Mouse (Mus musculus) left cerebral cortex, postnatal 14 days (tissue): ENCODE measurements at regions not wholly inside any gene's neighbourhood (a gene's known extent, or its start where the extent isn't known, plus 50 kb on each side); places are given as distances from the start of the nearest gene placed in this dataset.

Experiments used
- DNase-seq, 2 experiments: peaks; one replicate each; pipeline ENCODE4 v3.0.0; 2021 to 2022; ENCODE audit warnings: low spot score in 2 of 2, mixed read lengths in 1 of 2
- intact Hi-C: fragments of 180-260 bp; cut with DNase I; formaldehyde crosslinking; loops from one replicate; pipeline ENCODE4 v1.15.1; 2025

DNA sequence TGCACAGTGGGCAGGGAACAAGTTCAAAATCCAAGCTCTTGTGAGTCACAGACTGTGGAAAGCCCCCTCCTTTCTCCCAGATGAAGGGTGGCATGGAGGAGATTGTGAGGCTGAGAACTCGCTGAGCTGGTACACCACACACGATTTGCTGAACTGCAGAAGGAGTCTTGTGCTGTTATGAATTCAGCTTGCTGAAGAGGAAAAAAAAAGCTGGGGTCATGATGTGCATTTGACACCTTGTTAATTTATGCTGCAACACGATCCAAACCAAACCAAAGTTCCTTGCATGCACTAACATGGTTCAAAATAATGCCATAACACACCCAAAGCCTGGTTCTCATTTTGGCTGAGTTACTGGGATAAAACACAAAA is 485.9 kb downstream of the Hdgfl1 start:
- DNase-seq = no peak
- intact Hi-C loops = no loop called here

DNA sequence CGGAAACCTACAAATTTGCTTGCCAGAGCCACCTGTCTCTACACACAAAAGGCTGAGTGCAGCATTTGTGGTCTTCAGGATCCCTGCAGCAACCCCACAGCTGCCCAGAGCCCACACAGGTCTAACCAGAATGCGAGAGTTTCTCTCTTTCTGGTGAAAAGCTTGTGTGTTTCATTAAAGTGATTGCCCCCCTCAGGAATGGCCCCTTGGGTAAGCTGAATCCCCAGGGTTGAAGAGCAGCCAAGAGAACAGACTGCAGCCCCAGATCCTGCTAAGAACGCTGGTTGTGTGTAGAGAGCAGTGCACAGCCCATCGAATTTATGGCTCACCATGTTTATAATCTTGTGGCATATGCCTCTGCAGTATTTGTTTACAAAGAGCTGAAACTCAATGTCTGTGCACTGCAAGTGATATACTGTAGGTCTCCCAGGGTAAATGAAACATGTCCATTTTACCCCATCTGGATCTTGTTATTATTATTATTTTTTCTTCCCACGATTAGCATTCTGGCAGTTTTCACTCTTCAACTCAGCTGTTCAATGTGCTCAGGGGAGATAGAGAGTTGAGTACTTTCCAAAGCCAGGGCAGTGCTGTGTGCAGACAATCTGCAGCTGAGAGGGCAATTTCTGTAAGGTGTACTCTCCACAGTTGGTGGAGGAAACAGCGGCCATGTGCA is 486.4 kb downstream of the Hdgfl1 start:
- DNase-seq = no peak

DNA sequence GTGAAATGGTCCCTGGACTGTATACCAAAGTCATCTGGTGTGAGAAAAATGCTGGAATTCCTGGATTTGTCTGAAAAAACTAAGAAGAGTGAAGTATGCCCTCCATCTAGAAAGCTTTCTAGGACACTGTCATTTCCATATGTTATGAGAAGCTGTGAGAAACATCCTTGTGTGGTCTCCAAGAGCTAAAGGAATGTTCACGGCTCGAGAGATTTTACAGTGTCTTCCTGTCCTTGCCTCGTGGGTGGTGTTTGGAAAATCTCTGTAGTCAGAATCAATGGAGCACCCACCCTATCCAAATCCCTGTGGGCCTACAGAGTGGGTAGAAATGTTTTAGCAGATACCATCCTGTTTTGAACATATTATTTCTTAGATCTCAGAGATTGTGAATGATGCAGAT is 487.7 kb downstream of the Hdgfl1 start:
- intact Hi-C loops = no loop called here

More for the DNA sequence above, 486.4 kb downstream of the Hdgfl1 start:
- intact Hi-C loops = no loop called here

DNA sequence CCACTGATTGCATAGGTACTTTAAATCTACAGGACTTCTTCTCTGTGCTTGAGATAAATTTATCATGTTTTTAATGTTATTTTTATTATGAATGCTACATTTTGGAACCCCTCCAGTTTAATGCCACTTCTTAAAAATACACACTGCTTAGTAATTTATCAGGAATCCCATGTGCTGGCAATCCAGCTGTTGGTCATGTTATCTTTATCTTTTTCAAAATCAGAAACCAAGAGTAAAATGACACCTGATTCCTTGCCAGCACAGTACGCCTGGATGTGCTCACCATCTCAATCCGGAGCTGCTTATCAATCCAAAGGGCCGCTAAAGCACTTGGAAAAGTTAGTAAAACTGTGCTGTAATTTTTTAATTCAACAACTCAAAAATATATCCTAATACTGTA is 497.1 kb downstream of the Hdgfl1 start:
- no peak for DNase-seq
- intact Hi-C loops = no loop called here

More for the DNA sequence above, 487.7 kb downstream of the Hdgfl1 start:
- peak; percentile 2 to 5 for DNase-seq

DNA sequence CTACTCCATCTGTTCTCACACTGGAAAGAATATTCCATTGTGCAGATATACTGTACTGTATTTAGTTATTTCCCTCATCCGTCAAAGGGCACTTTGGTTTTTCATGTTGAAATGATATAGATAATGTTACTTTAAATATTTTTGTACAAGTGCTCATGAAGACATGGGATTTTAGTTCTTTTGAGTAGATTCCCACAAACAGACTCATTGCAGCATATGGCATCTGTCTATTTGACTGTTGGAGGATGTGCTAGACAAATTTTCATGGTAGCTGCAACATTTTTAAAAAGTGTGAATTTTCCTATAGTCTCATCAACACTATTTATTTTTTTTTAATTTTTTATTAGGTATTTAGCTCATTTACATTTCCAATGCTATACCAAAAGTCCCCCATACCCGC is 502.5 kb downstream of the Hdgfl1 start:
- DNase-seq = peak in 1 of 2 experiments; percentile 5
- intact Hi-C loops = no loop called here

DNA sequence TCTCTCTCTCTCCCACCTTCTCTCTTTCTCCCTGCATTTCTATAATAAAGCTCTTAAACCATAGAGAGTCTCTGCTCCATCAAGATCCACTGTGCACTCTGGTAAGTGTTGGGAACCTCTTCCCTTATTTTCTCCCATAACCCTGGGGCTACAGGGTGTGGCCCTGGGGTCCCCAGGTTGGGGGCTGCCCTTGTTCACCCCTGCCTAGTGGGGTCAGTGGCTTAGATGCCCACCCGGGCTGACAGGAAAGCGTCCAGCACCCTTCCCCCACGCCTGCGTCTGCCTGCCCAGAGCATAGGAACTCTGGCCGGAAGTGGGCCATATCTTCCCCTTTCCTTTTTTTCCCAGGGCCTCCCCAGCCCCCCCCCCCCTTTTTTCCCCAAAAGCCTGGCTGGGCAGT is 534.0 kb downstream of the Hdgfl1 start:
- intact Hi-C loops = no loop called here
- no peak for DNase-seq

DNA sequence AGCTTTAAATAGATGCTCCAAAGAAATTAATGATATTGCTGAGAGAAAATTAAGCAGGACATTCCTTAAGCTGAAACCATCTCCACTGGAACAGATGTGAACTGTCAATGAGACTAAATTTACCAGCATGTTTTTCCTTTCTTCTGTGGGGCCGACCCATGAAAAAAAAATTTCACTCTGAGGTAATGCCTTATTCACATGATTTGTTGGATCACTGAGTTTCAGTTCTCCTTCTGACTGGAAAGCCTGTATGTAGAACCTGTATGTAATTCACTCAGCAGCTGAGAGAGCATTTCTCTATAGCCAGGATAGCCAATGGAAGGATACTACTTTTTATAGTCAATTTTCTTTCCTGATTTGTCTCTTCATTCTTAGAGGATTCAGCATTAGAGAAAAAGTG is 535.3 kb downstream of the Hdgfl1 start:
- intact Hi-C loops = no loop called here
- DNase-seq = no peak

DNA sequence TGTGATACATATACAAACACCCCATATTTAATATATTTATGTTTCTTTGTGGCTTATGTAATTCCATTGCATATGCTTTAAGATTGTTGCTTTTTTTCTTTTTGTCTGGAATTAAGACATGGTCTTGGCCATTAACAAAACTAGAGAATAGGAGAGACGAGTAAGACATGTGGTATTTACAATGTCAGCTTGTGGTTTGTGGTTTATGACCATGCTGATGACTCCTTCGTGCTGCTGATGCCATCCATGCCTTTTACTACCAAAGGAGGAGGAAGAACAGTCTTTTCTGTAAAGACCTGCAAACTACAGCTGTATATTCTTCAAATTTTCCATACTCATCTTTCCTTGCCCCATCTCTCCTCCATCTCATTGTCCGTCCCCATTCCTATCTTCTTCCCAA is 552.7 kb downstream of the Hdgfl1 start:
- no peak for DNase-seq
- intact Hi-C loops = no loop called here

DNA sequence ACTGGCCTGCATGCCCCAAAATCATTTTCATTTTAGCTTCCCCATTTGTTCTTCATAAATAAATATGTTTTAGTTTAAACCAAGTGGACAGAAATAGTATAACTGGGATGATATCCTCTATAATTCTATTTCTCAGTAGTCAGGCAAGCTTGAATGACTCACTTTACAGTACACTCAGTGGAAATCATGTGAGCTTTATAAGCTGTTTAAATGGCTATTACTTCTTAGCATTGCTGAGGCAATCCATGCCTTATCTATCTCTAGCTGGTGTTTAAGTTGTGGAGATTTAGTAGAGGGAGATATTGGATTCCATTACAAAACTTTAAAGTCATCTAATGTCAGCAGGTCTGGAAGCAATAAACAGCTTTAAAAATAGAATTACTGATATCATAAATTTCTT is 553.4 kb downstream of the Hdgfl1 start:
- no peak for DNase-seq
- intact Hi-C loops = no loop called here

DNA sequence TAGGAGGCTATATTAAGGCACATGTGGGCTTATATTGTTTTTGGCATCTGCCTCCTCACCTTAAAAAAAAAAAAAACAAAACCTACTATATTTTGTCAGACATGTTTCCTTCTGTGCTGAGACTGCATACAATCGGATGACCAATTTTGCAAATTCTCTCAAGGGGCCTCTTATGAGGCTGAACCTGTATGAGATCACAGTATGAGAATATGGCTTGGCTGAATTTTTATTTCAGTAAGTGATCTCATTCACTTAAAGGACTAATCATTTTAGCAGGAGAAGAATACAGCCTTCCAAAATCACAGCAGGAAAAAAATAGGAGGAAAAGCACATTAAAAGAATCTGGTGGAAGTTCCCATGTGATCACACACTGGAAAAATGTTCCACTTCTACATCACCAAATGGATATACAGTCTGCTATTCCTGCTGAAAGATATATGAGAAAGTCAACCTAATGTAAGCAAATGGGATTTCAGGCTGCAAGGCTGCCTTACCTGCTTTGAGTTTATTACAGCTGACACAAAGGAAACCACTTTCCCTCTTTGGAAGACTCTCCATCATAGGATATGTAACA is 564.3 kb downstream of the Hdgfl1 start:
- intact Hi-C loops = no loop called here
- DNase-seq = no peak

DNA sequence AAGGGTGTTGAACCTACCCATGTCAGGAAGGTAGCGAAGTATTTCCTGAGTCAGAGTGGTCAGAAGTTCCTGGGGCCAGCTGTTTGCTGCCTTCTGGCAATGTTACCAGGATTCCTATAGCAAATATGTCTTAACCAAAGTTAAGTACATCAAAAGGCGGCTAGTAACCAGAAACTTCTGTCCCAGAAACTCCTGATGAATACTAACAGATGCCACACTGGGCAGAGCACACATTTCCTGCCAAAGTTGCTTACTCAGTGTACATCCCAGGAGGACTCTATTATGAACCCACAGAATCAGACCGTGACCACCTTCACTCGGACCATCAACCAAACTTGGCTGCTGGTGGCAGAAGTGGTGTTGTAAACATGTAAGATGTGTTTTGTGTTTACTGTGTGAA is 575.3 kb downstream of the Hdgfl1 start:
- DNase-seq = no peak
- intact Hi-C loops = no loop called here

DNA sequence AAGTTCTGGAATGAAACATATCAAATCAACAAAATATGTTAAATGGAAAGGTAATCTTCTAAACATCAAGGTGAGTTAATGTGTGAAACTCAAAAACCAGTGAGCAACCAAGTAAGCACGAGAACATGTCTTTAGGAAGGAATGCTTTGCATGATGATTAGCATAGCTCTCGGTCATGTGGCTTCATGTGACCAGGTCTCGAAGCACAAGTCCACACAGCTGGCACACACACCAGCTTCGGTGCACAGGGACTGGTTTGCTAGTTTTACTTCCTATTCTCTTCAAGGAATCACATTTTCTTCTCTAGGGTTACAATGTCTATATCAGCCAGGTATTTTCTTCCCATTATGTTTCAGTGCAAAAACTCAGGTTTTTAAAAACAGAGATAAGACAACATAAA is 586.1 kb downstream of the Hdgfl1 start:
- DNase-seq = no peak
- intact Hi-C loops = no loop called here

DNA sequence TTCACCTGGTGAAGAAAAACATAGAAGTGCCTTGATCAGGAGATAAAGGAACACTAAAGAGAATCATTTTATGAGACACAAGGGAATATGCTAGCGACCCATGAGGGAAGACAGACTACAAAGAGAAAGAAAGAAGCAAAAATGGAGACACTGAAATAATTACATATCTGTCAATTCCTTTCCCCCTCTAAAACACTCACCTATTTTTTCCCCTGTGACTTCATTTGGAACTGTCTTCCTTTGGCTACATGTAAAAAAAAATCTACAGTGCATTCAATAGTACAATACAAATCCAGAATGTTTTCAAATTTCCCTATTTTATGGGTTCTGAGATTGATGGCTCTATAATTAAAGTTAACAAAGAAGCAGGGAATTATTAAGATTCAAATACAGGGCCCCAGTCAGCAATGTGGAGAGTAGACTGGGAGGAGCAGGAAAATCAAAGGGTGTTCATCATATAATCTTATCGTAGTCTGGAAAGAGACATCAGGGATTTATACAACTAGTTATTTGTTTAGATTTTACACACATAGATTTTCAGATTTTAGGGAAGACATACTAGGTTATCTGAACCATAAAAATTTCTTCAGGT is 598.0 kb downstream of the Hdgfl1 start:
- intact Hi-C loops = no loop called here
- no peak for DNase-seq

DNA sequence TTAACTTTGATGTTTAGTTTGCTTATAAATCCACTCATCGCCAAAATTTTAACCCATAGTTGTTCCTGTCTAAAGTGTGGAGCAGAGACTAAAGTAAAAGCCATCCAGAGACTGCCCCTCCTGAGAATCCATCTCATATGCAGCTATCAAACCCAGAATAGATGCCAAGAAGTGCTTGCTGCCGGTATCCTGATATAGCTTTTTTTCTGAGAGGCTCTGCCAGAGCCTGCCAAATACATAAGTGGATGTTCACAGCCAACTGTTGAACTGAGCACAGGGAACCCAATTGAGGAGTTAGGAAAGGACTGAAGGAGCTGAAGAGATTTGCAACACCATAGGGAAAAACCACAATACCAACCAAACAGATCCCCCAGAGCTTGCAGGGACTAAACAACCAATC is 600.3 kb downstream of the Hdgfl1 start:
- intact Hi-C loops = no loop called here
- DNase-seq = peak; percentile 10 to 35

DNA sequence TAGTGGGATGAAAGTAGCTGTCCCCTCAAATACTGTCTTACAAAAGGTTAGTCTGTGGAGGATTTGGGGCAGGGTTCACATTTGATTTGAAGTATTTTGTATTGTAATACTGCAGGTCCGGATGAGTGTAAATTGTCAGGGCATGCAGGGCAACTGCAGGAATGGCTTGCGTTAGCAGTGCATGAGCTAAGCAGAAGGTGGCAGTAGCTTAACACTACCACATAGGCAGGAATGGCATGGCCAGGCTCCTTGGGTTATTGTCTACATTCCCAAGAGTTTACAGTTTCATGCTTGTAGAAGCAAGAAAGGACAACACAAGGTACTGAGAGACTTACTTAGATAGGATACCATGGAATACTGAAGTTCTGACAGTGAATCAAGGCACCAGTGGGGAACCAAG is 611.3 kb downstream of the Hdgfl1 start:
- intact Hi-C loops = no loop called here
- DNase-seq = no peak

DNA sequence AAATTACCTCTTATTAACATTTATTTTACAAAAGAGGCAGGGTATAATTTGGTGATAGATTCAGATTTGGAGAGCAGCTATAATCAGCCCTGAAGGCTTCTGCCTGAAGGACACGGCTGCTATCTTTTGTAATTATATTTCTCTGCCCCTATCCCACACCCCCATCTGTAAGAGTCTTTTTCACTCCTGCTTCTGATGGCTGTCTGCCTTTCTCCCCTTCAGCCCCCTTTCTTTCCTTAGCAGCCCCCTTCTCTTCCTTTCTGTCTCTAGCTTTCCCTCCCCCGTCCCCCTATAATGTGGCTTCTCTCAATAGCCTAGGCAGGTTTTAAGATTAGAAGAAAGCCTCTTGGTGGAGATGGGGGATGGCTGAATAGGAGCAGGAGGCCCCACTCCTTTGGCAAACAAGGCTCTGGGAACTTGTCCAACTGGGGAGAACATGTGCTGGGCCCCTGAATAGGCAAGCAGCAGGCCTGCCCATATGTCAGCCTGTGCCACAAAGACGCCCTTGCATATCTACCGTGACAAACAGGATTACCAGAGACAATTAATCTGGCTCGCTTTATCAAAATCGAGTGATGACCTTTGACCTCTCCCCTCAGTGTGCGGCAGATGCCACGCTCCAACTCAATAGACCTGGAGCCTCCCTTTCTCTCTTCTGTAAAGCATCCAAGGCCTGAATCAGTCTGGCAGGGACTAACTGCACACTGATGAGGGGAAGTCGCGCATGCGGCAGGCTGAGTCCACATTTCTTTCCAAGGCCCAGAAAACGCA is 615.1 kb downstream of the Hdgfl1 start:
- intact Hi-C loops = no loop called here

DNA sequence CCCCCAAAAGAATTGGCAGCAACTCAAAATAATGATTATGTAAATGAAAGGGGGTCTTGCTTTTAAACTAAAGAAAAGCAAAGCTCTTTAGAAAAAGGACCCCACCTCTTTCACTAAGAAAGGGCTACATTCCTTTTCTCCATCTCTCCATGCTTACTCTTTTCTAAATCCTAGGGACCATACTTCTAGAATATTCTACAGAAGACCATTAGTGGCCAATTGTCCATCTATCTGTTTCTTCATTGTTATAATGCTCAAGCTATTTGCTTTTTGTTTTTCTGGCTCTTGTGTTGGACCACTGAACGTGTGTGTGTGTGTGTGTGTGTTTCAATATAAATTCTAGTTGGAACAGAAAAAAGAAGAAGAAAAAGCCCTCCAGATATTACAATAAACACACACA is 615.7 kb downstream of the Hdgfl1 start:
- intact Hi-C loops = no loop called here
- no peak for DNase-seq

More for the DNA sequence above, 615.1 kb downstream of the Hdgfl1 start:
- DNase-seq = peak; percentile 62 to 63

DNA sequence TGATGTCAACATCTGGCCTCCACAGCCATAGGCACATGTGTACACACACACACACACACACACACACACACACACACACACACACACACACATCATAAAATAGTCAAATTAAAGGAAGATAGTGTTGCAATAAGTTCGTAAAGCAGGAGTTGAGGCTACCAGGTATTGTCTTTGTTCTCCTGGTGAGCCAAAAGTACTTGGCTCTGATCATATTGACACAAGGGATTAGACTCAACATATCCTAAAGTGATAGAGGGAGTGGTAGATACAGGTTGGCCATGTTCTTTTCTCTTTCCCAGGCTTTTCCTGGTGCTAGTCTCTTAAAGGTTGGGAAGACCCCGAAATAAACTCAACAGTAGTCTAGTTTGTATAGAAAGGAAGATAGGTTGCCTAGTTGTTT is 616.9 kb downstream of the Hdgfl1 start:
- intact Hi-C loops = no loop called here

DNA sequence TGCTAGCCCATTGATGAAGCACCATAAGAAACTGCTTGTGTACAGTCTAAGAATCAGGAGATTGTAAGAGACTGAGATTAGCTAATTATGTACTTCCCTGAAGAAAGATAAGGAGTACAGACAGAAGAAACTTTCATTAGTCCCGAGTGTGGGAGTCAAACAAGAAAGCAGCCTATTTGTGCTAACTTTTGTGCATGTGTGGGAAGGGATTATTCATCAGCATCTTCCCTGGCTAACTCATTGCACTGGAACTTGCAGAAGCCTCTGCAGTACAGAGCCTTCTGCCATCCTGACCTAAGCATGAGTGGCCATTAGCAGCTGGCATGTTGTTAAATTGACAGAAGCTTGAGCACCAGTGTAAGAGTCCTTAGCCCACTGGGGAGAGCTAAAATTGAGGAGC is 619.5 kb downstream of the Hdgfl1 start:
- DNase-seq = no peak

More for the DNA sequence above, 616.9 kb downstream of the Hdgfl1 start:
- no peak for DNase-seq

DNA sequence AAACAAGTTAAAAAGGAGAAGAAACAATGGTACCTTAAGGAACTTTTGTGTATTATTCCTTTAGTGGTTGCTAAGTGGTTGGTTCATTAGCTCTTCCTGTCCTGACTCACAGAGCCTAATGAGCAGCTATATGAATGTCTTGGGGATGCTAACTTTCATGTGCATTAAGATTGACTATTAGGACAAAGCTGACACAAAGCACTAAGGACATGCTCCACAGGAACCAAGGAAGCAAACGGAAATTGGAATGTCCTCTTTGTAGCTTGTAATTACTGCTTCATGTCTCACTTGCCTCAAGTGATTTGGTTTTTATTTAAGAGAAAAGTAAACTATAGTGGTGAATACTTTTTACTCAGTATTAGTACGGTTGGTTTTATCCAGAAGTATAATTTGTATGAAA is 627.2 kb downstream of the Hdgfl1 start:
- no peak for DNase-seq
- intact Hi-C loops = no loop called here

More for the DNA sequence above, 619.5 kb downstream of the Hdgfl1 start:
- intact Hi-C loops = no loop called here

DNA sequence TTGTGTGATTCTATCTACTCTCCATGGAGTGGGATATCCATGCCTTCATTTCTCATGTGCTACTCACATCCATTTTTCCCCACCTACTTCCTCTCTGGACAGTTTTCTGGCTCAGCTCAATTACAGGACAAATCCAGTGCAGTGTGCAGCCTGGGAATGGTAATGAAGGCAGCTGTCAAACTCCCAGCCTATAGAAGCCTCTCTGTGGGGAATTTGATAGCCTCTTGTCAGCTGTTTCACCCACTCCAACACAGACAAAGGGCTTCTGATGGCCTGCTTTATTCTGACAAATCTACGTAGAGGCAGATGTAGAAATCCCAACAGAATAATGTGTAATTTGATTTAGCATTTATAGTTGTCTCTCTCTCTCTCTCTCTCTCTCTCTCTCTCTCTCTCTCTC is 650.6 kb downstream of the Hdgfl1 start:
- no peak for DNase-seq
- intact Hi-C loops = no loop called here
